Mouse (Mus musculus): Measurements from ENCODE around the gene Hoxb8.

Gene Hoxb8

DNA sequence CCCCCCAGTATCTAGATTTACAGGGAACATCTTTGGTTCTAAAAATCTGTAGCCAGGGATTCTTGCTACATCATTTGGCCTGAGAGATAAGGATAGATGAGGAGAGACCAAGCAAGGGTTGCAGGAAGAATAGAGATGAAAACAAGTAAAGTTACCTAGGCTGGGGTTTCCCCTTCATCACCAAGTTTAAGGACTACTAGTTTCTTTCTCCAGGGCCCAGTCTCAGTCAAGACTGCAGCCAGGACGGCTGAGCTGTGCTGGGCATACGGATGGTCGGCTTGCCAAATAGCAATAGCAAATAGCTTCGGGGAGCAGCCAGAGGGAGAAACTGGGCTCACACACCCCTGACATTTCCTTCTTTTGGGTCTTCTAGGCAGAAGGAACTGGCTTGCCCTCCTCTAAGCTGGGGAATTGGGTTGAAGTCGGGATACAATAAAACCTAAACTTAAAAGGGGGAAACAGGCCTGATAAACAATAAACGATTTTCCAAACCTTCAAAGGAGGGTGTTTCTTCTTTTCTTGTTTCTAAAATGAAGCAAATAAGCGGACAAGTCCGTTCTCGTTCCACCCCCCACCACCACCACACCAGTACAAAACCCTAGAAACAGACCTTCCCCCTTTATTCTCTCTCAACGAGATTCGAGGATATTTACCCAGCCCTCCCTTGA is 16.4 kb downstream of the Hoxb8 start:
- TF ChIP-seq GATA4 (IDR thresholded peaks at IDR 0.05; ENCODE audit: insufficient replicate concordance, low read length), result no peak

DNA sequence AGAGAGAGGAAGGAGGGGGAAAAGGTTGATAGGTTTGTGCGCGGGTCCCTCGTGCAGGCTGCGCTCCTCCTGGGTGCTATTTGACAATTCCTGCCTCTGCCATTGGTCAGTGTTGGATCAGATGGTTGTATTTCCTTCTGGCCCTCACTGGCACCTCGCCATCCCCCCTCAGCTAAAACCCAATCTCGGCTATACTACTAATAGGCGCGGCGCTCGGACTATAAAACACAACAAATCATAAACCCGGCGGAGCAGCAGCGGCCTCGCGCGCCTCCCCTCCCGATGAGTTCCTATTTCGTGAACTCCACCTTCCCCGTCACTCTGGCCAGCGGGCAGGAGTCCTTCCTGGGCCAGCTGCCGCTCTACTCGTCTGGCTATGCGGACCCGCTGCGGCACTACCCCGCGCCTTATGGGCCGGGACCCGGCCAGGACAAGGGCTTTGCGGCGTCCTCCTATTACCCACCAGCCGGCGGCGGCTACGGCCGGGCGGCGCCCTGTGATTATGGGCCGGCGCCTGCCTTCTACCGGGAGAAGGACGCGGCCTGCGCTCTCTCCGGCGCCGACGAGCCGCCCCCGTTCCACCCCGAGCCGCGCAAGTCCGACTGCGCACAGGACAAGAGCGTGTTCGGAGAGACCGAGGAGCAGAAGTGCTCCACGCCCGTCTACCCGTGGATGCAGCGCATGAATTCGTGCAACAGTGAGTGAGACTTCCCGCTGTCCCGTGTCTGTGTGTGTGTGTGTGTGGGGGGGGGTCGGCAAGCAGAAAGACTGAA is 17.4 kb downstream of the Hoxb8 start:
- no peak for TF ChIP-seq GATA4 (IDR thresholded peaks at IDR 0.05; ENCODE audit: insufficient replicate concordance, low read length)

DNA sequence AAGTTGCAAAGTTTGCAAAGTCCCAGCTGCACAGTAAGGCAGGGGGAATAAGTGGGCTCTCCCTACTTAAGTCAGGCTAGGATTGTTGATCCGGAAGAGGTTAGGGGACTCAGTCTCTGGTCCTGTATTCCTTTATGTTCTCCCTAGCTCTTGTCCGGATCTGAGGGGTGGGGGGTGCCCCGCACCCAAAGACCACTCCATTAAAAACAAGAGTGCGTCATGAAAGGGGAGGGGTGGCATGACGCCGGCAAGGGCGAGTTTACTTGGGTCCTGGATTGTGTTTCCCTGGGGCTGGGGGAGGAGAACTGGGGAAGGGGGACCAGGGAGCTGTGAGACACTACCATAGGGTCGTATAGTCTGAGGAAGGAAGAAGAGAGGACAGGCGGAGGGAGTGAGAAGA is 18.1 kb downstream of the Hoxb8 start:
- no peak for TF ChIP-seq GATA4 (IDR thresholded peaks at IDR 0.05; ENCODE audit: insufficient replicate concordance, low read length)

DNA sequence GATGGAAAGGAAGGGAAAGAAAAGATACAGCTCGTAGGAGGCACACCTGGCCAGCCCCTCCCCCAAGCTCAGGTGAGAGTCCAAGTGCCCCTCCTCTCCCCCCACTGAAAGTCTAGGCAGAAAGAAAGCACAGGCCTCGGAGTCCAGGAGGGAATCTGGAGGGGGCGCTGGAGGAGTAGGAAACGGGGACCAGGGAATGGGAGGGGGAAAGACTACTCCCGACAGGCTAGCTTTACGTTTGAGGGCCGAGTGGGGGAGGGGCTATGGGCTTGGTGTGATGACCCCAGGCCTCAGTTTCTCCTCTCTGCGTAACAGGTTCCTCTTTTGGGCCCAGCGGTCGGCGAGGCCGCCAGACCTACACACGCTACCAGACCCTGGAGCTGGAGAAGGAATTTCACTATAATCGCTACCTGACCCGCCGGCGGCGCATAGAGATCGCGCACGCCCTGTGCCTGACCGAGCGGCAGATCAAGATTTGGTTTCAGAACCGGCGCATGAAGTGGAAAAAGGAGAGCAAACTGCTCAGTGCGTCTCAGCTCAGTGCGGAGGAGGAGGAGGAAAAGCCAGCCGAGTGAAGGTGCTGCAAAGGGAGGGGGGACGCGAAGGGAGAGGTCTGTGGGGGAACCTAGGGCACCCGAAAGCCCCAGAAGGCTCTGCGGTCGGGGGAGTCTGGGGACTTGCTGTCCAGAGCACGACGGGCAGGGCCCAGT is 18.8 kb downstream of the Hoxb8 start:
- no peak for TF ChIP-seq GATA4 (IDR thresholded peaks at IDR 0.05; ENCODE audit: insufficient replicate concordance, low read length)

DNA sequence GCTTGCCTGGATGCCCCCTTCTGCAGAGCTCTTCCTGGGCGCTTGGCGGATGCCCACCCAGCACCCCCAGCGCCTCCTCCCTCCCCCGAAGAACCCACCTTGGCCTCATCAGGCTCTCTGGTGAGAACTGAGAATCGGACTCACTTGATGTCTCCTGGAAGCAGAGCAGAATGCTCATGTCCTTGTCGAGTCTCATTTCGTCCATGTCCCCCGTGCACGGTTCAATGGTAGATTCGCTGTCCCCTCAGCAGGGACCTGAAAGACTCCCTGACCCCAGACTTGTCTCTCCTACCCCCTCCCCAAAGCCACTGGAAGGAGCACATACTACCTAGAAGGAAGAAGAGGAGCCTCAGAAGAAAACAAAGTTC is 19.3 kb downstream of the Hoxb8 start:
- no peak for TF ChIP-seq GATA4 (IDR thresholded peaks at IDR 0.05; ENCODE audit: insufficient replicate concordance, low read length)

DNA sequence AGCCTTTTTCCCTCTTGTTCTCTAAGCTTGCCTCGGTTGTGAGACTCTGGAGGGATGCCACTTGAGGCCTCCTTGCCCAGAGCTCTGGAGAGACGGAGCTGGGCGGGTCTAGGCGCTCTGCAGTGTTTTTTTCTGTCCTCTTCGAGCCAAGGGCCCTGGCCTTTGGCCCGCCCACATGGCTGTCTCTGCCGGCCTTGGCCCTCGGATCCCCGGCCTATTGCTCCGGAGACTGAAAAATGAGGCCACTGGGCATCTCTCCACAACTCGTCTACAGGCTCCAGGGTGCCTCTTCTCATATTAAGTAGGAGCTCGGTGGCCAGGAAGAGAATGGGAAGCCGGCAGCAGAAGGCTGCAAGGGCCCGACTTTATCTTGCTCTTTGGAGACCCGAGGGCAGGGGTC is 20.1 kb downstream of the Hoxb8 start:
- no peak for TF ChIP-seq GATA4 (IDR thresholded peaks at IDR 0.05; ENCODE audit: insufficient replicate concordance, low read length)

DNA sequence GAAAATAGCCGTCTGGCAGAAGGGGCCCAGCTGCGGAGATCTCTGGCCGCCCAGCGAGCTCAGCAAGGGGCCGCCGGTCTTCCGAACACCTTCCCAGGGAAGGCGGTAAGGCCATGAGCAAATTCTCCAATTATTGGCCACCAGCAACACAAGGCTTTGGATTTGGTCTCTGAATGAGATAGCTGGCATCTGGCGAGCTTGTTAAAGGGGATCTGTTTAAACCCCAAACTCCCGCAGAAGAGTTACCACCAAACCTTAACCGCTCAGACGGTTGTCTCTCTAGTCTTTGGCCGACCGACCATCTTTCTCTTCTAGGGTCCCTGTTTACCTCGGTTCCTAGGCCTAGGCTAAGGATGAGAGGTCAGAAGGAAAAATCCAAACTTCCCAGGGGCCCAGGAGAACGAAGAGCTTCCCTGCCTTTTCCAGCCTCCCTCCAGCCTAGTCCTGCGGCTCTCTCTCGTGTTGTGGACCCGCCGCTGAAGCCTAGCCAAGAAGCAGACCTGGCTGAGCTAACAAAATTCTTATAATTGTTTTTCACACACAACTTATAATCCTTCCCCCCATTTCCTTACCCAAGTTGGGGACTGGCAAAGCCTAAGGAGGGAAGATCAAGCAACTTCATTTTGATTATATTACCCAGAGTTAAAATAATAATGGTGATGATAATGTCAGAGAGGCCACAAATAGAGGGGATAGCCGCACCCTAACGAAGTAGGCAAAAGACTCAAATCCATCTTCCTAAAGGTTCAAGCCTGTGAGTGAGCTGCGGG is 20.9 kb downstream of the Hoxb8 start:
- TF ChIP-seq GATA4 (IDR thresholded peaks at IDR 0.05; ENCODE audit: insufficient replicate concordance, low read length), result no peak

DNA sequence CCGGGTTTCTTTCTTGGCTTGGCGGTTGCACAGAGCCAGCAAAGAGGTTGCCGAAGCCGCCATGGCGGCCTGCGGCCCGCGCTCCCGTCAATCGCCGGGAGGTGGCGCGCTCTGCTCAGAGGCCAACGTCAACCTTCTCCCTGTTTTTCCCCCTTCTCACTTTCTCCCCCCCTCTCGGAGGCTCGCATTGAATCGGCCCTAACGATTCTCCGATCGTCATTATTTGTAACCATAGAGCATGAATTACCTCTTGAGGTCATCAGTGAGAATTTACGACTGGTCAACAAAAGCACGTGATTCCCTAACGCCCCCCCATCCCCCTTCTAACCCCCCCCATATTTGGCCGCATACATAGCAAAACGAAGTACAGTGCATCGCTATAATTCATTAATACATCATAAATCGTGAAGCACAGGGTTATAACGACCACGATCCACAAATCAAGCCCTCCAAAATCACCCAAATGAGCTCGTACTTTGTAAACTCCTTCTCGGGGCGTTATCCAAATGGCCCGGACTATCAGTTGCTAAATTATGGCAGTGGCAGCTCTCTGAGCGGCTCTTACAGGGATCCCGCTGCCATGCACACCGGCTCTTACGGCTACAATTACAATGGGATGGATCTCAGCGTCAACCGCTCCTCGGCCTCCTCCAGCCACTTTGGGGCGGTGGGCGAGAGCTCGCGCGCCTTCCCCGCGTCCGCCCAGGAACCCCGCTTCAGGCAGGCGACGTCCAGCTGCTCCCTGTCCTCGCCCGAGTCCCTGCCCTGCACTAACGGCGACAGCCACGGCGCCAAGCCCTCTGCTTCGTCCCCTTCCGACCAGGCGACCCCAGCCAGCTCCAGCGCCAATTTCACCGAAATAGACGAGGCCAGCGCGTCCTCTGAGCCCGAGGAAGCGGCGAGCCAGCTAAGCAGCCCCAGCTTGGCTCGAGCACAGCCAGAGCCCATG is 21.7 kb downstream of the Hoxb8 start, which contains the start of gene Hoxb5:
Gene Hoxb5, plus strand, starts transcription at position 186 of the 949 bp plus-strand sequence.
- peak; percentile 12; the same call in 1 of the 2 replicates for TF ChIP-seq GATA4 (IDR thresholded peaks at IDR 0.05; ENCODE audit: insufficient replicate concordance, low read length)

DNA sequence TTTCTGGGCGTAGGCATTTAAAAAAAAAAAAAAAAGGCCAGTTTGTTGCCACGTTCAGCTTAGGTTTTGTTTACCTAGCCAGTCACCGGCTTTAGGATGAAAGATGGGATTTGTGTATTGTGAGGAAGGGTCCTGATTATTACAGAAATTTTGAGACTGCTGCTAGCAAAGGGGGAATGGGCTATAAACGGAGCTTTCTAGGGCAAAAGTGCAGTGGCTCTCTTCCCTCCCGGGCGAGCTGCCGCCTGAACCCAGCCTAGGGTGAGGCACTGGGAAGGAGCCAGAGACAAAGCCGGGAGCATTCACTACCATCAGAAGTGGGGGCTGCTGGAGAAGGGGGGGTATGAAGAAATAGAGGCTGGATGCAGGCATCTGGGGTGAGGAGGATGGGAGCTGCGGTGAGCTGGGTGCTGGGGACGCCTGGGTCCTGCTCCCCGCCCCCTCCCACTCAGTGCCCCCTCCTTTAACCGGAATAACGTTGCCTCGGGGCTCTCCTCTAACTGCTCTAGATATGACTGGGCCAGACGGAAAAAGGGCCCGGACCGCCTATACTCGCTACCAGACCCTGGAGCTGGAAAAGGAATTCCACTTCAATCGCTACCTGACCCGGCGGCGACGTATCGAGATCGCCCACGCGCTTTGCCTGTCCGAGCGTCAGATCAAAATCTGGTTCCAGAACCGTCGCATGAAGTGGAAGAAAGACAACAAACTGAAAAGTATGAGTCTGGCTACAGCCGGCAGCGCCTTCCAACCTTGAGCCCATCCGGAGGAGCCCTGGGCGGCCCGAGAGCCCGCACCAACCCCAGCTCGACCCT is 22.9 kb downstream of the Hoxb8 start:
- TF ChIP-seq GATA4 (IDR thresholded peaks at IDR 0.05; ENCODE audit: insufficient replicate concordance, low read length), result no peak

DNA sequence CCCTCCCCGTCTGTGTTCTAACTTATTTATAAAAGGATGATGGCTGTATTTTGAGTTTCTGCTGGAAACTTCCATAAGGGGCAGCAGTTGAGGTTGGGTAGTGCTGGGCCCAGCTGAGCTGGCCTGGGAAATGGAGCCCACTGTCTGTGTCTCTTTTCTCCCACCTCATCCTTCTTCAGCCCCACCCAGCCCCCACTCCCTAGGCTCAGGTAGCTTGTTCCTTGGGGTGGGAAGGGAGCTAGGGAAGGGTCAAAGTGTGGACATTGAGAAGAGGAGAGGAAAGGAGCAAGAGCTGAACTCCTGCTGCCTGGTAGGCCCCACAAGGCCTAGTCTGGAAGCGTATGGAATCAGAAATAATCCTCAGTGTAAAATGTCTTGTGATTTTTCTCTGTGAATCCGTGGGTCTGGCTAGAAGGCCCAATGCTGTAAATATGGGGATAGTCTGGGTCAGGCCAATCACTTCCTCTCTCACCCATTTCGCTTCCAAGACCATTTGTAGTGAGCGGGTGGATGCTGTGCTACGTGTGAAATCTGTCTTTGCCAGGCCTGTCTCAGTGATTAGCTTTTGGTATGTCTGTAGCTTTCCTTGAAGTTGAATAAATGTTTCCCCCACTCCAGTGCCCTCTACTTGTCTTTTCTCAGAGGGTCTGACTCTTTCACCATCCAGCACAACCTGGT is 23.9 kb downstream of the Hoxb8 start:
- no peak for TF ChIP-seq GATA4 (IDR thresholded peaks at IDR 0.05; ENCODE audit: insufficient replicate concordance, low read length)

DNA sequence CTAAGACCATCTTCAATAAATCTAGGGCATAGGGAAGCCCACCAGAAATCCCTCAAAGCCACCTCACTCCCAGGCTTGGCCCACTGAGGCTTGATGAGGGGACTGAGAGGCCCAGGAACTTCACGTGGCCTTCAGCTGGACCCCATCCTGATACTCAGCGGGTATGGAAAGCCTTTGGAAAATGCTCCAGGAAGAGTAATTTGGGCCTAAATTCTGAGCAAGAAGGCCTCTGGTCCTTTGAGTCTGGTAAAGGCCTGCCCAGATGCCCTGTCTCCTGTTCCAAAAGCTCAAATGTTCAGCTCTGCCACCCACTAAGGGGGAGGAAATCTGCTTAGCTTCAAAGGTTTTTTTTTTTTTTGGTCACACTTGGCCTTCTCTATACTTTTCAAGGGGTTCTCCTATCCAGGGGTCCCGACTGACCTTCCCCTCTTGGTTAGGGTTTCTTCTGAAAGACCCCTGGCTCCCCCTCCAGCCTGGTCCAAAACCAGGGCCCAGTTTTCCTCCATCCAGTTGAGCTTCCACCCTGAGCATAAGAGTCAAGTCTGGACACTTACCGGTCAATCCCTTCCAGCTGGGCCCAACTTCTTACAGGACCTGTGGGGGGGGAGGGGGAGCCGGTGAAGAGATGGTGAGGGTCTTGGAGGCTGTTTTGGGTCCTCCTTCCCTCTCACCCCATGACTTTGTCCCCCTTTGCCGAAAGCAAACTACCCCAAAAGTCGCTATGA is 24.6 kb downstream of the Hoxb8 start:
- TF ChIP-seq GATA4 (IDR thresholded peaks at IDR 0.05; ENCODE audit: insufficient replicate concordance, low read length), result no peak

DNA sequence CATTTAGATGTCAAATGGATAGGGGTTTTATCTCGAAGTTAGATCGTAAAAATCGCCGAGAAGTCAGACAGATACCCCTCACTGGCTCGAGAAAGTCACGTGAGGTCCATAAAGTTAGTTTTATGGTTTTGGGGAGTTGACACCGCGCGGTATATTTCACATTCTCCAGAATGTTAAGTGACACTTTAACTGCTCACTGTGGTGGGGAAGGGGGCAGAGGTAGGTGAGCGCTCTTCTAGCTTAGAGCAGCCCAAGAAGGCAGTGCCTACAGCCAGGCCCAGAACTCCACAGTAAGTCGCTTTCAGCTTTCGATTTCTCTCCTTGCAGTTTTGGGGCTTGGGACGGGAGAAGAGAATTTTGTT is 25.2 kb downstream of the Hoxb8 start:
- TF ChIP-seq GATA4 (IDR thresholded peaks at IDR 0.05; ENCODE audit: insufficient replicate concordance, low read length), result no peak
